Mouse (Mus musculus): ENCODE measurements around the gene Hacd1. TPM values are rescaled to one million over a fixed set of nuclear protein-coding genes. Genes with fewer than 3 reads are reported as not detected.

The Hacd1 gene
- 64.8 and 70.9 TPM in 2 replicates for polyA plus RNA-seq (2012; rRNA removed)

GRCm38 (mm10) chr2:14055566-14056331 is at the start of gene Hacd1:
Gene Hacd1, minus strand, starts transcription at chr2:14056135.

GRCm38 (mm10) chr2:14073362-14074220 is 17.7 kb upstream of the Hacd1 start, which contains the start of gene Stam:
Gene Stam, plus strand, starts transcription at chr2:14074098.

Other genes with a start within 250 kb of the Hacd1 start
- gene Stam, start 18.0 kb upstream of the Hacd1 start, polyA plus RNA-seq (2012; rRNA removed): 79.9 and 83.9 TPM in 2 replicates
- gene Tmem236, start 118.4 kb upstream of the Hacd1 start, polyA plus RNA-seq (2012; rRNA removed): 0.18 and 0.24 TPM in 2 replicates
- gene Mrc1, start 173.3 kb upstream of the Hacd1 start, polyA plus RNA-seq (2012; rRNA removed): 4.2 and 4.3 TPM in 2 replicates